In genomic region chr7:110108967-110109610, GRCm38 (mm10) we compare ENCODE assay signal across 8 mouse cellular contexts. TPM values are rescaled to one million over a fixed set of nuclear protein-coding genes. Genes with fewer than 3 reads are reported as not detected.
DNase-seq lines count a peak whose midpoint lies in the region; ATAC-seq and TF ChIP-seq lines count a peak whose summit lies in the region.

No protein-coding gene starts in this region.

- H3K9ac ChIP-seq in hindbrain, postnatal 0 days (replicated peaks; ENCODE audit: low read length), result no peak overlapping the region
- H3K9ac ChIP-seq in liver, embryonic 12.5 days, result peak overlapping the region; percentile 49

- no peak for TF ChIP-seq POLR2A in bone marrow macrophage, adult 2 months (IDR thresholded peaks at IDR 0.05; ENCODE audit: borderline replicate concordance, low read depth, low read length)

- no peak overlapping the region for H3K4me3 ChIP-seq in layer of hippocampus, adult 2 months
- H3K4me3 ChIP-seq in bone marrow macrophage, adult 2 months (ENCODE audit: insufficient read depth, low read length), result peak overlapping the region; percentile 35
- no peak overlapping the region for H3K4me3 ChIP-seq in hindbrain, postnatal 0 days (ENCODE audit: low read length)
- H3K4me3 ChIP-seq in liver, embryonic 12.5 days, result peak overlapping the region; percentile 29

- TF ChIP-seq CTCF in layer of hippocampus, adult 2 months (conservative IDR thresholded peaks at IDR 0.05), result no peak
- TF ChIP-seq CTCF in bone marrow macrophage, adult 2 months (IDR thresholded peaks at IDR 0.05; ENCODE audit: low read depth, low read length), result no peak
- TF ChIP-seq CTCF in hindbrain, postnatal 0 days (IDR thresholded peaks at IDR 0.05; ENCODE audit: low read depth), result no peak

- no peaks in the 10 kb centered on the region for H3K9me3 ChIP-seq in hindbrain, postnatal 0 days (ENCODE audit: low read length)
- H3K9me3 ChIP-seq in liver, embryonic 12.5 days (replicated peaks), result no peaks in the 10 kb centered on the region

- WGBS in hindbrain, postnatal 0 days, result 17% methylated on average over 11 of the region's 11 CpGs
- WGBS in liver, embryonic 12.5 days (ENCODE audit: insufficient replicate concordance), result 10% methylated on average over 11 of the region's 11 CpGs

- DNase-seq in layer of hippocampus, adult 2 months (ENCODE audit: low spot score in 2 of 2), result peak in 1 of 2 experiments; percentile 27
- DNase-seq in layer of hippocampus, adult 9-11 months, result no peak
- DNase-seq in gastrocnemius, adult 8-10 months (ENCODE audit: low spot score in 2 of 2), result peak; percentile 51 to 57
- DNase-seq in hindbrain, postnatal 0 days (ENCODE audit: low spot score), result peak; percentile 6
- DNase-seq in natural killer cell, adult 2 months (ENCODE audit: low spot score in 2 of 2), result peak; percentile 57 to 68
- peak; percentile 66 for DNase-seq in thymus, postnatal 0 days (ENCODE audit: low spot score)

- peak overlapping the region; percentile 34 for H3K4me2 ChIP-seq in hindbrain, postnatal 0 days (ENCODE audit: low read depth, low read length)
- H3K4me2 ChIP-seq in liver, embryonic 12.5 days, result peak overlapping the region; percentile 57

- no peaks in the 10 kb centered on the region for H3K36me3 ChIP-seq in hindbrain, postnatal 0 days (ENCODE audit: insufficient read depth, low read length)
- H3K36me3 ChIP-seq in liver, embryonic 12.5 days, result no peaks in the 10 kb centered on the region

- 0 out of 2 replicates have a peak, but pooled peaks have one; percentile 43 for ATAC-seq in hindbrain, postnatal 0 days
- peak; percentile 30; the same call in 1 of the 2 replicates for ATAC-seq in liver, embryonic 12.5 days

- peaks cover 15% of the 10 kb centered on the region for H3K4me1 ChIP-seq in bone marrow macrophage, adult 2 months (ENCODE audit: control insufficient read depth, insufficient read depth, low read length)
- peaks cover 5% of the 10 kb centered on the region; the same call in 1 of the 2 replicates for H3K4me1 ChIP-seq in hindbrain, postnatal 0 days (ENCODE audit: insufficient read depth, low read length)
- peaks cover 31% of the 10 kb centered on the region for H3K4me1 ChIP-seq in liver, embryonic 12.5 days

- H3K27me3 ChIP-seq in hindbrain, postnatal 0 days (ENCODE audit: insufficient read depth, low read length), result no peaks in the 10 kb centered on the region
- H3K27me3 ChIP-seq in liver, embryonic 12.5 days (replicated peaks), result no peaks in the 10 kb centered on the region

- H3K27ac ChIP-seq in layer of hippocampus, adult 2 months, result peak overlapping the region; percentile 78
- H3K27ac ChIP-seq in bone marrow macrophage, adult 2 months (ENCODE audit: insufficient read depth, low read depth, low read length), result peak overlapping the region; percentile 75
- H3K27ac ChIP-seq in hindbrain, postnatal 0 days, result no peak overlapping the region
- H3K27ac ChIP-seq in liver, embryonic 12.5 days, result peak overlapping the region; percentile 71

RNA-seq across cellular contexts. Expression of gene Wee1, which starts 12.8 kb away (rescaled TPM):
- total RNA-seq in layer of hippocampus, adult 2 months (2021), result 10 to 100 TPM; 20.3 to 21.2 TPM
- 7.1 and 7.2 TPM in 2 replicates for polyA plus RNA-seq in bone marrow macrophage, adult 2 months (2012; ENCODE audit: insufficient read depth, insufficient read length, missing spikeins)
- total RNA-seq in gastrocnemius, adult 8-10 months (2022), result 1 to 10 TPM; 2.4 to 2.9 (median 2.4) TPM
- total RNA-seq in hindbrain, postnatal 0 days (2014; rRNA removed), result 8.2 and 11.0 TPM in 2 replicates
- polyA plus RNA-seq in hindbrain, postnatal 0 days (2015; fragmentation: Nextera tagmentation; extraction: Ambion mirVana), result 5.6 and 6.2 TPM in 2 replicates
- polyA plus RNA-seq in liver, embryonic 12.5 days (2016; fragmentation: Nextera tagmentation; extraction: Ambion mirVana), result 23.6 and 24.9 TPM in 2 replicates
- polyA plus RNA-seq in thymus, postnatal 0 days (2015; fragmentation: Nextera tagmentation; extraction: Ambion mirVana), result 15.9 and 17.0 TPM in 2 replicates

RNA-seq across cellular contexts. Expression of gene Zfp143, which starts 48.1 kb away (rescaled TPM):
- total RNA-seq in layer of hippocampus, adult 2 months (2021), result 10 to 100 TPM; 11.4 to 13.3 TPM
- 17.4 and 22.2 TPM in 2 replicates for polyA plus RNA-seq in bone marrow macrophage, adult 2 months (2012; ENCODE audit: insufficient read depth, insufficient read length, missing spikeins)
- 10 to 100 TPM in 2 of 4 experiments, 1 to 10 TPM in 2; 7.2 to 12.1 (median 10.4) TPM for total RNA-seq in gastrocnemius, adult 8-10 months (2022)
- total RNA-seq in hindbrain, postnatal 0 days (2014; rRNA removed), result 12.3 and 17.1 TPM in 2 replicates
- polyA plus RNA-seq in hindbrain, postnatal 0 days (2015; fragmentation: Nextera tagmentation; extraction: Ambion mirVana), result 6.2 and 7.1 TPM in 2 replicates
- polyA plus RNA-seq in liver, embryonic 12.5 days (2016; fragmentation: Nextera tagmentation; extraction: Ambion mirVana), result 13.5 and 14.2 TPM in 2 replicates
- 21.6 and 21.9 TPM in 2 replicates for polyA plus RNA-seq in thymus, postnatal 0 days (2015; fragmentation: Nextera tagmentation; extraction: Ambion mirVana)

Comparison
In these comparisons a context has a peak if more than half of its experiments do, and no peak if none do; other contexts are left out.
1. H3K4me3 ChIP-seq: peak in bone marrow macrophage, adult 2 months (single experiment) and liver, embryonic 12.5 days (single experiment); none in layer of hippocampus, adult 2 months (single experiment) and hindbrain, postnatal 0 days (single experiment).